Mouse (Mus musculus) kidney, postnatal 25 days (tissue): ENCODE data around the gene Atat1.
"Not testable (repeated sequence)": the region's sequence is repeated elsewhere in the genome, so short reads cannot be mapped to it uniquely, and the experiment has no call there.

Experiments used
- DNase-seq, 2 experiments: peaks; one replicate each; pipeline ENCODE4 v3.0.0; 2021; ENCODE audit warnings: mixed read lengths in 2 of 2

Atat1 gene

DNA sequence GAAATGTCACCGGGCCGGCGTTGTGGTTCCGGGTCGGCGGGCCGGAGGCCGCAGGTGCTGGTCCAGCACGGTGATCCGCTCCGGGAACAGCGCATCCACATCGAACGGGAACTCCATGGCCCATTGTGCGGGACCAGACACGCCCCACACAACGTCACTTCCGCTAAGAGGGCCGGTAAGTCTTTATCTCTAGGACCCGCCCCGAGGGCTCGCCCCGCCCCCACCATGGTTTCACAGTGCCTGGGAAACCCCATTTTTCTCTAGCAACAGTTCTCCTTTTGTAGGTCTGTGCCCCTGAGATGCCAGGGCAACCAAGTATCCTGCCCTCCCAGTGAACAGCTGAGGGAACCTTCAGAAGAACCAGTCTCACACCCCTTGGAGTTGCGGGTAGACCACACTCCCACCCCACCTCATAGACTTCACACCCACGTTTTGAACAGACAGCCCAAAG lies at the start of gene Atat1:
TSS of gene Atat1 (minus strand) at position 157 of the 451 bp plus-strand sequence.
- DNase-seq, result peak; percentile 98 to 99

DNA sequence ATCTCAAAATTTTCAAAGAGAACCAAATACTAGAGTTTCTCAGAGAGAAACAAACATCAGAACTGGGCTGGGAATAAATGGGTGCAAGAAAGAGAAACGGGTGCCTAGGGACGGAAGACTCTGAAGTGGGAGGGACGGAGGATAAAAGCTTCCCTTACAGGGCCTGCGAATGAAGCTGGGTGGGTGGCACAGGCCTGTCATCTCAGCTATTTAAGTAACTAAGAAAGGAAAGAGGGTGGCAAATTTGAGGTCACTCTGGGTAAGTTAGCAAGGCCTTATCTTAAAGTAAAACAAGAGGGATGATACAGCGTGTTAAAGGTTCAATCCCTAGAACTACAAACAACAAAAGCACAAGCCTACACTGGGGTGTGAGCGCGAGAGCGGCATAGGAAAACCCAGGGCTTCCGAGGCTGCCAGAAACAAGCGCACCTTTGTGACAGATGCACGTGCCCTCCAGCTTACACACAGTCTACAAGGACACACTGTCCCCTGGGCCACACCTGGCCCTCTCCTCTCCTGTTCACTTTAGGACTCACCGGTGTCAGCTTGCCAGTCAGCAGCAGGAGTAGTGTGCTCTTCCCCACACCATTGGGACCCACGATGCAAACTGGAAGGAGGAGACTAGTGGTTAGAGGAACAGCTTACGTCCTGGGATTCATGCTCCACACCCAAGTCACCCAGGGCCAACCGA lies 48.8 kb upstream of the Atat1 start:
- DNase-seq, result no peak

DNA sequence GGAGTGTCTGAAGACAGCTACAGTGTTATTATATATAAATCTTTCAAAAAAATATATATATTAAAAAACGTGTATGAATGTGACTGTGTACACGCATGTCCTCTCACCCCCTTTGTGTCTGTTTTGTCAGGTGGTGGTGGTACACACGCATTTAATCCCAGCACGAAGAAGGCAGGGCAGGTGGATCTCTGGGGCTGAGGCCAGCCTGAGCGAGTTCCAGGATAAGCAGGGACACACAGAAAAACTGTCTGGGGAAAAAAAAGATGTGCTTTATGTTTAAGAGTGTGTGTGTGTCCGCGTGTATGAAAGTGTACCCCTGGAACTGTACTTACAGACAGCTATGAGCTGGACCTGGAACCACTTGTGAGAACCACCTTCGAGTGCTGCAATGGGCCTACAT lies 44.8 kb upstream of the Atat1 start:
- DNase-seq, result no peak

DNA sequence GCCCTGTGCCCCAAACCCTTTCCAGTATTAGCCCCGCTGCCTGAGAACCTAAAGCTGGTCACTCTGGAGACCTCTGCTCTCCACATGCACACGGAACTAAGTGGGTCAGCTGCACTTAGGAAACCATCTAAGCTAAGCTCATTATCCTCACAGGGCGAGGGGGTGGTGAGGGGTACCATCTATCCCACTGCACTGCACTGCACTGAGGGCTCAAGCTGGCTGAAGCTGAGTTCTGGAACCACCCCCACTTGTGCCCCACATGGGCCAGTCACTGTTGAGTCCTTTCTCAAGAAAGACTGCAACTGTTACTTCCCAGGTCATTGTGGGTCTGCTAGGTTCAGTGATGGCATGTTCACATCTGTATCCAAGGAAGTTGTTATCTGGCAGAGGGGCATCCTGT lies 42.7 kb upstream of the Atat1 start:
- DNase-seq, result not testable (repeated sequence)

DNA sequence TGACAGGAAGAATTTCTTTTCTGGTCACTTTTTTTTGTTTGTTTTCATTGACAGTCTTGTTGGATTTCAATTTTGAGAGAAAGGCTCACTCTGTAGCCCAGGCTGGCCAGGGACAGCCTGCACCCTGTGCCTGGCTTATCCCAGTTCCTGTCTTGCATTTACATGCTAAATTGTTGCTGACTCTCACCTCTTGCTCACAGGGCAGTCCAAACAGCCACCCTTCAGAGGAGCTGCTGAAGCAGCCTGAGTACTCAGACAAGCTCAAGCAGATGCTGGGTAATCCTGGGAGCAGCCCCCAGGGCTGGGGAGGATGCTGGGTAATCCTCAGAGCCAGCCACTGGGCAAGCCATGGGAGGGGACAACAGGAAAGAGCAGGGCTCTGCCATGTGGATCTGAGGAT lies 41.1 kb upstream of the Atat1 start:
- not testable (repeated sequence) for DNase-seq

DNA sequence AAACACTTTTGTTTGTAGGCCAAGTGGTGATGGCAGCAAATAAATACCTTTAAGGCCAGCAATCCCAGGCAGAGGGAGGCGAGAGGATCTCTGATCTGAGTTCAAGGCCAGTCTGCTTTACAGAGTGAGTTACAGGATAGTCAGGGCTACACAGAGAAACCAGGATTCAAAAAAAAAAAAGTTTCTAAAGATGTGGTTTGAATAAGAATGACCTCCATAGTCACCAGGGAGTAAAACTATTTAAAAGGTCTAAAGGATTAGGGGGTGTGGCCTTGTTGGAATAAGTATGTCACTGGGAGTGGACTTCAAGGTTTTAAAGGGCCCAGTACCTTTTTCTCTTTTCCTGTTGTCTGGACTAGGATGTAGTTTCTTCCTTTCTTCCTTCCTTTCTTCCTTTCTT lies 30.1 kb upstream of the Atat1 start:
- no peak for DNase-seq

DNA sequence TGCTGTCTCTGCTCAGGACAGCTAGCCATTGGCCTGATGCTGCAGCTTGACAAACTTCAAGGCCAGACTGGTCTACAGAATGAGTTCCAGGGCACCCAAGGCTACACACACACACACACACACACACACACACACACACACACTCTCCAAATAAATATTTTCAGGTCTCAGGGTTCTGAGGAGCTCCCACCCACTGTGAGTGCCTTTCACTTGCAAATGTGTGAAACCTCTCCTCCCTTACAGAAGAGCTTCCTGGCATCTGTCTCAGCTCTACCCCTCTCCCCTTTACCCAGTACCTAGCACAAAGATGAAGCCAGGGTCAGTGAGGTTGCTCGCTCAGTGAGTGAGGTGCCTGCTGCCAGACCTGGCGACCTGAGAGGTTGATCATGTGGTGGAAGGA lies 29.2 kb upstream of the Atat1 start:
- DNase-seq, result no peak

DNA sequence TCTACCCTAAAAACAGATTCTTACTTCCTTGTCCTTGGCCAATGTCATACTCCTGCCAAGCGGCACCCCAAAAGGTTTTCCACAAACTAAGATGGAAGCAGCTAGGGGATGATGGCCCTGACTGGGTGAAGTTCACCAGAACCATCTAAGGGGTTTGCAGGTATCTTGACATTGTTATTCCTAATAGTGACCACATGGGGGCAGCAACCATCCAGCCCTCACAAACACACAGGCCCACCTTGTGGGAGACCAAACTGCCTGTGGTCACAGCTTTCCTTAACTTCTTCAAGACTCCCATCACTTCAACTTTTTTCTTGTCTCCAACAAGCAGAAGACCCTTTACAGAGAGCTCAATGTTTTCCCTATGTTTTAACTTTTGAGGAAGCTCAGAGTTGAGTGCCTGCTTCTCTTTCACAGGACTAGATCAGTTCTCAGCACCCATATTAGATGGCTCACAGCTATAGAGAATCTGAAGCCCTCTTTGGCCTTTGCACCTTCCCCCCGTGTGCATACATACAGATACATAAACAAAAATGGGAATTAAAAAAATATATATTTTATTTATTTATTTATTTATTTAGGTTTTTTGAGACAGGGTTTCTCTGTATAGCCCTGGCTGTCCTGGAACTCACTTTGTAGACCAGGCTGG lies 27.9 kb upstream of the Atat1 start:
- DNase-seq, result peak; percentile 53 to 57

DNA sequence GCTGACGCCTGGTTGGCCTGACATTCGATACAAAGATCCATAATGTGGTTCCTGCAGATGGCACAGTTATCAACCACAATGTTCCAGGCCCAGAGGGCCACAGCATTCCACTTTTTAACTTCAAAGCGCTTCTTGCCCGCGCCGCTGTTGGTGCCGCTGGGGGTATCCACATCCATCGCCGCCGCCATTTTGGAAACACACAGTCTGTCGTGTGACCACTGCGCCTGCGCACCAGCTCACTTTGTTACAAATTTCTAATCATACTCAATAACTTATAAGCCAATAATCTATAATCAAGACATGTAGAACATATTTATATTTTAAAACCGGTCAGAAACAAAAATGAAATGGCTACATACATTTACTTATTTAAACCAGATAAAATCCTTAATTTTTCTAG lies 25.9 kb upstream of the Atat1 start:
- DNase-seq, result not testable (repeated sequence)

DNA sequence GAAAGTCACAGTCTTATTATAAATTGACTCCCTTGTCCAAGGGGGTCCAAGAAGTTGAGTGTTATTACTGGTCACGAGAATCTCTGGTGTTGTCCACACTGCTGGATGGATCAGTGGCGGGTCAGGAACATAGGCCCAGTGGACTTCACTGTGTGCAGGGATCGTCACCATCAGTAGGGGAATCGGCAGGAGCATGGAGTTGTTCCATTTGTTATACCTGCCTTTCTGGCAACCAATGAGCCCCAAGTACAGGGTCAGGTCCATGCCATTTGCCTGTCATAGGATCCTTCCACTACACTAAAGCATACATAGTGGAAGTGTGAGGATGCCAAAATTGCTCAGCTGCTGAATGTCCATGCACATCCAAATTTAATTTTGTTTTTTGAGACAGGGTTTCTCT lies 22.7 kb upstream of the Atat1 start:
- no peak for DNase-seq

DNA sequence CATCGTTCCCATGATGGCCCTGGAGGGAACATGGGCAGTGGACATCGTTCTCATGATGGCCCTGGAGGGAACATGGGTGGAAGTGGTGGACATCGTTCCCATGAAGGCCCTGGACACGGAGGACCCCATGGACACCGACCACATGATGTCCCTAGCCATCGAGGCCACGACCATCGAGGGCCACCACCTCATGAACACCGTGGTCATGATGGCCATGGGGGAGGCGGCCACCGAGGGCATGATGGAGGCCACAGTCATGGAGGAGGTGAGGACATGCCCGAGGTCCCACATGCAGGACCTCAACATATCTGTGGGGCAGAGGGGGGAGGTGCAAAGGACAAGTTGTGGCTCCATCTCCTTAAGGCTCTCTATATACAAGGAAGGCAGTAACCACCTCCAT lies 20.8 kb upstream of the Atat1 start:
- DNase-seq, result peak in 1 of 2 experiments; percentile 33

DNA sequence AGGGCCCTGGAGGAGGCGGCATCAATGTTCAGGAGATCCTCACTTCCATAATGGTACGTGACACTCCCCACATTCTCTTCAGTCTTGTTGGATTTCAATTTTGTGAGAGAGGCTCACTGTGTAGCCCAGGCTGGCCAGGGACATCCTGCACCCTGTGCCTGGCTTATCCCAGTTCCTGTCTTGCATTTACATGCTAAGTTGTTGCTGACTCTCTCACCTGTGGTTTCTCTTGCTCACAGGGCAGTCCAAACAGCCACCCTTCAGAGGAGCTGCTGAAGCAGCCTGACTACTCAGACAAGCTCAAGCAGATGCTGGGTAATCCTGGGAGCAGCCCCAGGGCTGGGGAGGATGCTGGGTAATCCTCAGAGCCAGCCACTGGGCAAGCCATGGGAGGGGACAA lies 19.7 kb upstream of the Atat1 start:
- no peak for DNase-seq

DNA sequence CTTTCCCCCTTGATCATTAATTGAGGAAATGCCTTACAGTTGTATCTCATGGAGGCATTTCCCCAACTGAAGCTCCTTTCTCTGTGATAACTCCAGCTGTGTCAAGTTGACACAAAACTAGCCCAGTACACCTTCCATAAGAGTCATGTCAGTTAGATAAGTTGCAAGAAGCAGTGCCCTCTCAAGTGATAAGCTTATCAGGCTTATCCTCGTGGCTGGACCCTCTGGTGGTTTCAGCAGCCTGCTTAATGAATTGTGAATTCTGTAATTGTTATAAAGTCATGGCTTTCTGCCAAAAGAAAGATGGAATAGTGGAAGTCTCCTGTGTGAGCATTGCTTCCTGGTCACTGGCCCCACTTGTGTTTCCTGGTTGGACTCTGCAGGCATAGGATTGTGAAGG lies 17.6 kb upstream of the Atat1 start:
- no peak for DNase-seq

DNA sequence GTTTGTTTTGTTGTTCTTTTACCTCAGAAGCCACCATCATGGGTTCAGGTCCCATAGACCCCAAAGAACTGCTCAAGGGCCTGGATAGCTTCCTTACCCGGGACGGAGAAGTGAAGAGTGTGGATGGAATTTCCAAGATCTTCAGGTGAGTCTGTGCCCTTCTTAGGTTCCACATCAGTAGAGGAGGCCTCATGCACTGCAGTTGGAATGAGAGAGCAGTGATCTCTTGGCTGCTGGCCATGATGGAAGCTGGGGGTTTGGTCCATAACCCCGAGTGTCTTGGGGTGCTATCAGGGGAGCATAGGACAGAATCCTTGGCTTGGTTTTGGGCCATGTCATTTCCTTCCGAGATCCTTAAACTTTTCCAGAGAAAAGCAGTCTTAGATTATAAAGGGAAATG lies 13.4 kb upstream of the Atat1 start:
- DNase-seq, result peak; percentile 32 to 41

DNA sequence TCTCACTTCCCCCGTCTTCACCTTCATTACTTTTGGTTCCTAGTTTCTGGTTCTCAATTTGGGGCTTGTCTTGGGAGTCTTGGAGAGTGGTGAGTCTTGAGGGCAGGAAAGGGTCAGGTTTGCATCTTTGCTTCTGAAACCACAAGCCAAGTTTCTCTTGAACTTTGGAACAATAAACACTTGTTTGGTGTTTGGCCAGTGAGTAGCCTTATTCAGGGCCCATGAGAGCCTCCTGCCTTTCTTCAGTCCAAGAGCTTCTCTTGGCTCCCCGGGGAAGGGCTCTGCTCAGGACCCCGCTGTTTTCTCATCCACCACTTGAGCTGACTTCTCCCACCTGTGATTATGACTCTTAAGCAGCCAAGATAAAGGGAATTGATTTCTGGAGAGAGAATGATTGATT lies 12.7 kb upstream of the Atat1 start:
- peak in 1 of 2 experiments; percentile 34 for DNase-seq

DNA sequence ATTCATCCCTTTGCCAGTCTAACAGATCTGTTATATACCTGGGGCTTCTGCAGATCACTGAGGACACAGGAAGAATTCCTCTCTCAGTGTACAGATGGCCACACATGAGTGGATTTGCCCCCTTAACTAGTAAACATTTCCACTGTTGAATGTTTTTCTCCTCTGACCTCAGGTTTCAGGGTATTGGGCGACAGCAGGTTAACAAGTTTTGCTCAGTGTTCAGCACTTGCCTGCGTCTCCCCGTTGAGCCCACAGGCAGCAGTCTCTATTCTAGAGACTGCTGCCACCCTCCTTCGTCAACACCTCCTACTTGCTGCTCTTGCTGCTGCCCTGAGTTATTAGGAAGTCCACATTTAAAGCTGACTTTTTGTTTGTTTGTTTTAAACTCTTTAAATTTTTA lies 11.8 kb upstream of the Atat1 start:
- no peak for DNase-seq

DNA sequence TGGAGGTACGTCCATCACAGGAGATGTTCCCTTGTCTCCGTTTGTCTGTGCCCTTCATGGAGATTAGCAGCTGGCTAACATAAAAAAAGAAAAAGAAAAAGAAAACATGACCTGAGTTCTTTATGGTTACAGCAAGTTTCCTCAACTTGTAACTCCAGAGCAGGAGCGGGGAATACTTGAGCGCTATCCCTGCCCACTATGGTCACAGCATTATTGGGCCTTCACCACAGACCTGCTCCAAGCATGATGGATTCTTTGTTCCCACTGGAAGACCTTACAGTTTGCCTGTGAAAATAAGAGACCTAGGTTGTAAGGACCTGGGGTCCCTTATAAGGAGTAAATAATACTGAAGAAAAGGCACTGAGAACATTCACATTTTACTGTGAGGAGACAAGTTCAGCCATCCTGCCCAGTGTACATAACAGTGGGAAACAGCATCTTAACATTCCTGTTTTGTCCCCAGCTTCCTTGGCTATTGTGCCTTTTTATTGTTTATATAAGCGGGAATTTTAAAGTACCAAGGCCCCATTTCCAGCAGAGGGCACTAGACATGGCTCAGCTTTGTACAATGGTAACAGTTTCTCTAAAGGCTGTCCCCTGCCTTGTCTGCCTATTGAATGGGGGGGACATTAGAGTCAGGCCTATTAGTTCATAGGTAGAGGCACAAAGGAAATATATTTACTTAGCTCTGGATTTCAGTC lies 11.1 kb upstream of the Atat1 start:
- DNase-seq, result peak; percentile 50

DNA sequence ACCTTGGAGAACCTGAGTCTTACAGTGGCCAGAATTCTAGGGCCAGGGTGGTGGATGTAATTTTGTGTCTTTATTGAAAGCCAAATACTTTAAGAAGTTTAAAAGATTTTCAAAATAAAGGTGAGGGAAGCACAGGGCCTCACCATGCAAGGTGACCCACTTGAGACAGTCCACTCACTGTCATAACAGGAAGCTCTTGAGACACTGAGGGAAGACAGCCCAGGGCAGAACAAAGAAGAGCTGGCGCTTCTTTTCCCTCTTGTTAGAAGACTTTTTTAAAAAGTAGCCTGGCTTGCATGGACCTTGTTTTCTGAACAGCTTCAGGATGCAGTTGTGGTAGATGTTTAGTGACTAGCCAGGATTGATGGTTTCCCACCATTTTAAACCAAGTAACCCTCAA lies 10.5 kb upstream of the Atat1 start:
- DNase-seq, result peak in 1 of 2 experiments; percentile 37

DNA sequence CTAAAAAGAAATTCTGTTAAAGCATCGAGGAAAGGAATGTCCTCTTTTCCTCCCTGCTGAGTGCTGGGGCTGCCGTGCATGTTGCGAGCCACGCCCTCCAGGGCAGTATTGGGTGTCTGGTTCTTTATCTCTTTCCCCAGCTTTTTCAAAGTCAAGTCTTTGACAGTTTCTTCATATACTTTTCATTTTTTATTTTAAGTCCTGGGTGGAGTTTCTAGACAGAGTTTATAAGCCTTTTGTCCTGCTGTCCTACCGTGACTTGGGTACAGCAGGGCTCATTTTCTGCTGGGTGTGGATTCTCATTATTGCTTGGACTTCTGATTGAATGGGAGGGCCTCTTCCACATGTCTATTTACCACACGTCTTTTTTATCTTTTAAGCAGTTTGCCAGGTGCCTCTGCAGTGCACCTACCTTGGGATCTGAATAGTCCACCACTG lies 10.0 kb upstream of the Atat1 start:
- peak in 1 of 2 experiments; percentile 39 for DNase-seq

DNA sequence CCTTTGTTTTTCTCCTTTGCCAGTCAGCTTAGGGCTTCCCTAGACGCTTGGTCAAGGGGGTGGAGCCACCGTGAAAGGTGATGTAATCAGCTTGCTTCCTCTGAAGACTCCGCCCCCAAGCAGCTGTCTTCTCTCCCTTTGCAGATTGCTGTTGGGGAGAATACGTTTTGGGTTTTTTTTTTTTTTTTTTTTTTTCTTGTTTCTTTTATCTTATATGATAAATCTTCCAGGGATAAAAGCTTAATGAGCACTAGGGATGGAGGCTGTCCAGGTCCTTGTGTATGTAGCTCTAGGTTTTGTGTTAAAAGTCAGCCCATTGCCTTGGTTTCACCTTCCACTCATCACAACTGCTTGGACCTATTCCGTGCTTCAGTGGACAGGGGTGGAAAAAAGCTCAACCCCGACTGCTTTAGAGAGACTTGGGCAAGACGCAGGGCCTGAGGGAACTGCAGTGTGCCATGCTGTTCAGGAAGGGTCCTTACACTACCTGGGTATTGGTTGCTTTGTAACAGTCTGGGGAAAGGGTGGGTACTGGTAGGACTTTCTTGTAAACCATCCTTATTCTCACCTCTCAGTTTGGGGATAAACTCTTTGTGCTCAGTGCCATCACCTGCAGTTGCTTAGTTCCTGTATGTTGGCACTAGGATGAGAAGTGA lies 9.3 kb upstream of the Atat1 start:
- peak; percentile 98 to 99 for DNase-seq

DNA sequence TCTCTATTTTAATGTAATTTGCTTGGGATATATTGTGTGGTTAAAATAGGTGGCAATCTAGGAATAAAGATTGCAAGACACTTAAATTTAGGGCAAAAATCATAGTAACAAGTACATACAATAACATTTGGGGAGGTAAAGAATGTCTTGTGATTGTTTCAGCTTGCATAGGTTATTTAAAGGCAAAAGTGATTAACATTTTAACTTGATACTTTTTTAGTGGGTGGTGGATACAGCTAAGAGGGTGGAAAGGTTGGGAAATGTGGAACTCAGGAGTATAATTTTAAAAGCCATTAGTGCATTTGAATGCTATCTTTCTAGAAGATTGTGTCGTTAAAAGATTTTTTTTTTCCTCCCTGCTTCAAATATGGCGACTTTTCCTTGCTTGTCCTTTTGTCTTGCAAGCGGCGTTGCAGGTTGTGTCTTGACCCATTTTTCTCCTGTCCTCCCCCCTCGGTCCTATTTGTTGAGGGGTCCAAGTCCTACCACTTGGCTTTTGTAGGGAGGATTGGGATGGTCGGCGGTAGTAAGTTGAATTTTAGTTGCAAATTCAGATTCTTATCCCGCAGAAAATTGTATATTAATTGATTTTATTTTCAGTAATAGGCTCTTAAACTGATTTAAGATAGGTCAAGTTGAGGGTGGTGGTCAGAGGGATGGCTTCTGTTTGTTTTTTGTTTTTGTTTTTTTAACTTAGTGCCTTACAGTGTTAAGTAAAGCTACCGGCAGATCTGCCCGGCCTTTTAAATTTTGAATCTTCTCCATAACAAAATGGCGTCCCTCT lies 8.6 kb upstream of the Atat1 start:
- peak; percentile 49 to 67 for DNase-seq

DNA sequence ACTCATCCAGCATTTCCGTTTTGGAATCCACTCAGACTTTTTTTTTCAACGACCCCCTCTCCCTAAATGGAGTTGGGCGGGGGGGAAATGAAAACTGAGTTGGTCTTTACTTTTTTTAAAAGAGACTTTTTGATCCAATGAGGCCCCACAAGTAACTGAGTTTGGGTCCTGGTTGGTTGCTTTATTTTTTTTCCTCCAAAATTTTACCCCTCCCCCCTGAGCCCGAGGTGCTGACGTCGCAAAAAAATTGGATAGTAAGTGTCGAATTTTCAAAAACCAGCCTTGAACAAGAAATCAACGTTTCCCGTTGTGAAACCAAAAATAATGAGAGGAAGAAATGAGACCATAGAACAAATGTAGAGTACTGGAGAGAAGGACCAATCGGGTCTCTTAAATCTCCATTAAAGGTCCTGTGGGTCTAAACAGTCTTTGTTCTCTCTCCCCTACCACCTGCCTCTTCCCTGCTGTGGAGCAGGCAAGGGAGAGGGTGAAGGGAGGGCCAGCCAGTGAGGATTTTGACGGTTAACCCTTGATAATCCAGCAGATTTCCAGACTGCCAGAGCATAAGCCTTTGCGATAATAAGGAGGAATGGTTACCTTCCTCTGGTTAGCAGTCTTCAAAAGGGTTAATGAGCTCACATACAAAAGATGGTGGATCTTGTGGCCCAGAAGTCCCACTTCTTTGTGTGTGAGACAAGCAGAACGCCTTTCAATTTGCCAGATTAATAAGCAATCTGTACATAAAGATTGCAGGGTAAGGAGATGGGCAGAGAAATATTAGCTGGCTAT lies 7.8 kb upstream of the Atat1 start:
- peak in 1 of 2 experiments; percentile 42 for DNase-seq
